Mouse (Mus musculus) embryo, embryonic 10 days (tissue): Measurements from ENCODE around the gene Tas2r136.

Experiments used
- DNase-seq: peaks from one replicate; pipeline ENCODE4 v3.0.0-alpha.2; 2015; ENCODE audit warnings: low spot score

The Tas2r136 gene

GRCm38 (mm10) chr6:132778062-132778461, at the start of gene Tas2r136:
Gene Tas2r136 (minus strand): TSS chr6:132778162.
- DNase-seq, result no peak

GRCm38 (mm10) chr6:132802518-132802917, 24.6 kb upstream of the Tas2r136 start, which contains the start of gene Tas2r117:
Gene Tas2r117 (plus strand): TSS chr6:132802818.
- DNase-seq, result no peak

- DNase-seq, result peak; percentile 70
Observed at GRCm38 (mm10) chr6:132795393-132795792, 17.4 kb upstream of the Tas2r136 start.

GRCm38 (mm10) chr6:132761831-132762230, 16.1 kb downstream of the Tas2r136 start, which contains the start of gene Tas2r102:
Gene Tas2r102 (plus strand): TSS chr6:132762131.
- DNase-seq, result no peak

GRCm38 (mm10) chr6:132754430-132754829, 23.5 kb downstream of the Tas2r136 start, which contains the start of gene Tas2r124:
Gene Tas2r124 (plus strand): TSS chr6:132754730.
- no peak for DNase-seq

- DNase-seq, result no peak
Observed at GRCm38 (mm10) chr6:132750206-132750605, 27.8 kb downstream of the Tas2r136 start.

GRCm38 (mm10) chr6:132737935-132738334, 40.0 kb downstream of the Tas2r136 start, which contains the start of gene Tas2r115:
Gene Tas2r115 (minus strand): TSS chr6:132738035.
- no peak for DNase-seq
